Mouse (Mus musculus) c-Kit-negative CD71-positive TER-119-positive erythroid progenitor cells, embryonic 14.5 days (primary cell): ENCODE measurements around the gene Trim8.

ENCODE experiments used
- DNase-seq: peaks from one replicate; pipeline ENCODE4 v3.0.0-alpha.2; 2013; ENCODE audit warnings: low read depth, low spot score

The Trim8 gene

DNA sequence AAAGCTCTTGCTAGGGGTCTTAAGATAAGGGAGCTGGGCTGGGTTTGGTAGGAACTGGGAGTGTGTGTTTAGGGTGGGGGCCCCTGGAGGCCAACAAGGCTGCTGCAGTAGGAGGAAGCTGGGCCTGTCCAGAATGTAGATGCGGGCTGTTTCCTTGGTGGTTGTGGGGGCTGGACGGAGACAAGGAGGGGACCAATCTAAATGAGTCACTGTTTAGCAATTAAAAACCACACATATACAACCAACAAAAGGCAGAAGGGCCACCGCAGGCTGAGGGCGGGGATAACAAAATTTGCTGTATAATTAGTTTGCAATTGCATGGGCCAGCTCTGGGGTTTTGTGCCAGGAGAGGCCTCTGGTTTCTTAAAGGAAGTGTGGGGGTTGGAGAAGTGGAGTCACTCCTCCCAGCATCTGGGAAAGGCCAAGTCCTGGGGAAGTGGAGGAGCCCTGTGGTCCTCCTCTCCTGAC lies 2.6 kb downstream of the Trim8 start:
- no peak for DNase-seq

DNA sequence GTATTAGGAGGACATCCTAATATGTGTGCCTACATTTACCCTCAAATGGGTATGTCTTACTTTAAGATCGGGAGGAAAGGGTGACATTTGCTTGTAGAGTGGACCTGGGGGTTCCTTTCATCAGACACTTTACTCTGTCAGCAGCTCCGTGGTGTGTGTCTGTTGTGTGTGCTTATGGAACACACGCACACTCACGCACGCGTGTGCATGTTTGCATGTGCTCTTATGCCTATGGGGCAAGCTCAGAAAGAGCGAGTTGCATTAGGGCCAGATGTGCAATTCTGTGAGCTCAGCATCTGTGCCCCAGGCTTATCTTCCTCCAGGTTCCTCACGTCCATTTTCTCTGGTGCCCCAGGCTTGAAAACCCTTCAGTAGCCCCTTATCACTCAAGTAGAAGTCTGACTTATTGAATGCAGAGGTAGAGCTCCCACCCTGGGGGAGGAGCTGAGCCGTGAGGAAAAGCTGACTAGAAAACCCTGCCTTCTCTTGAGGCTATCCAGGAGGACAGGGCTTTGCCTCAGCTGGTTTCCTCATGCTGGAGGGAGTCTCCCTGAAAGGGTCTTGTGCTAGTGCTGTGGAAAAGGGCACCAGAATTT lies 3.4 kb downstream of the Trim8 start:
- peak; percentile 28 for DNase-seq

DNA sequence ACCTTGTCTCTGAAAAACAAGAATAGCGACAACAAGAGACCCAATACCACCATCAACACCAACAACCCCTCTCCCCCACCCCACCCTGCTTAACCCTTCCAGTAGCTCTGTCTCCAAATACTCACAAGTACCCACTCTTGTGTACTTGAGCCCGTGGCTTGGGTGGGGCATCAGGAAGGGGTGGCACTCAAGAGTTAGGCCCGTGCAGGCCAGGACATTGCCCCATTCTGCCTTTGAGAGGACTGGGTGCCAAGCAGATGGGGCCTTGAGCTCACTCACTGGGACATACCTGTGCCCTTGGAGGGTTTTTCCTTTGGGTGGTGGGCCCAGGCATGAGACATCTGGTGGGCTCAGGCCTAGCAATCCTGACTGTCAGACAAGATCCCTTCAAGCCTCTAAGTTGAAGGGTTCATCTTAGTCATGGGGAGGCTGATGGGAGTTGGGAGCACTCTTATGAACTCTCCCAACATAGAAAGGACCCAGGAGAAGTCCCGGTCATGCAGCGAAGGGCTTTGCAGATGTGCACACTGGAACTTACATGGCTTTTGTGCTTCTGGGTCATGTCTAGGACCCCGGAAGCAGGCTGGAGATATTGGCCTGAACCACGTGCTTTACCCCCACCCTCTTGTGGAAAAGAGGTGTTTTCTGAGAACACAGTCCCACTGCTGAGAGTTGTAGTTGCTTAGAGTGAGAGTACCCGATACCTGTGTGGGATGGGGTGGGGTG lies 4.3 kb downstream of the Trim8 start:
- DNase-seq, result no peak

DNA sequence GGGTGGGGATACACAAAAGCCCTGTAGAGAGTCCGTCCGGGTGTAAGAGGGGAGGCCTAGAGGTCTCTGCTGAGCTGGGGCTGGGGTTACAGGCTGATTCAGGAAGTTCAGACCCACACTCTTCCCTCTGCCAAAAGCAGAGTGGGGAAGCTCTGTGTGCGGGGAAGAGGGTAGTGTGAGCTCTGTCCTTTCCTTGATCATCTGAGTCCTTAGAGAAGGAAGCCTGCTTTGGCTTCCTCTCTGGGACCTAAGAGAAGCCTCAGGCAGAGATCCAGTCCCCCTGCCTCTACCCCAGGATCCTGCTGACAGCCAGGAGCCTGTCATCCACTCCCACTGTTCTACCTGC lies 4.8 kb downstream of the Trim8 start:
- no peak for DNase-seq

DNA sequence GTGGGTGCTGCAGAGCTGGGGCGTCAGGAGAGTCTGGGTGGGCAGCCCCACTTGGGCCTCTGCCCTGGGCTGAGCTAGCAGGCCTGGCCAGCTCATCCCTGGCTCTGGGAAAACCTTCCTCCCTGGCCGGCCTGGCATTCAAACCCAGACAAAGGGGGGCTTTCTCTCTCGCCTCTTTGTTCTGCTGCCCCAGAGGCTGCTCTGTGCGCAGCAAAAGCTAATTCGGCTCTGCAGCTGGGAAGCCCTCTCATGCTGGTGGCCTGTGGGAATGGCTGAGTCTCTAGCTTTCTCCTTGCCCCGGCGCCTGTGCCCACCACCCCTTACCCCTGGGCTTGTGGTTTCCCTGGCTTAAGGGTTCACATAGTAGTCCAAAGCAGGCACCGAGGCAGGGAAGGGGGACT lies 5.7 kb downstream of the Trim8 start:
- DNase-seq, result no peak

DNA sequence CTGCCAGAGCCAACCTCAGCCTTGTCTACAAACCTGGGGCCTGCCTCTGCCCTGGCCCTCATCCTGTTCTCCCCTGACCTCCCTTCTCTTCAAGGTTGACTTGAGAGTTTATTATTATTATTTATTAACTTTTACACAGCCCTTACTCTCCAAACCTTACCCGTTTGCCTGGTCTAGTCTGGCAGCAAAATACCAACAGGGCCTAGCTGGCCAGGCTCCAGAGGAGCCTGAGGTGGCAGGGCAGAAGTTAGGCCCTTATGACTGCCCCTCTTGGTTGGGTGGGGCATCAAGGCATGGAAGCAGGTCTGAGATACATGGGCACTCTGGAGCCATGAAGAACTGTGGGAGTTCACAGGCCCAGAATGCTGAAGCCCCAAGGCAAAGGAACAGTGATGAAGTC lies 6.3 kb downstream of the Trim8 start:
- no peak for DNase-seq

DNA sequence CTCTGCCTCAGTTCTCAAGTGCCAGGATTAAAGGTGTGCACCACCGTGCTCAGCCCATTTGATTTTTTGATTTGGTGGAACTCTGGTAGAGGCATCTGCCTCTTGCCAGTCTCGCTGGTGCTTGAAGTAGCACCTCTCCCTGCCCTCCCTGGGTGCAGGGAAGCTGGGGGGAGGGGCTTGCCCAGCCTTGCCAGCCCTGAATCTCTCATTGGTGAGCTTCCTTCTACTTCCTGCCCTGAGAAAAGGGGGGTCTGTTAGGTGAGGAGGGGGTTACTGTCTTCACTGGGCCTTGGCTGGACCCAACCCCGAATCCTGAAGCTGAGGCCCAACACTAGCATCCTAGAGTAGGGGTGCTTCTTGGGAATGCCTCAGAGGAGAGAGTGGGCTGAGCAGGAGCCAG lies 7.2 kb downstream of the Trim8 start:
- DNase-seq, result no peak

DNA sequence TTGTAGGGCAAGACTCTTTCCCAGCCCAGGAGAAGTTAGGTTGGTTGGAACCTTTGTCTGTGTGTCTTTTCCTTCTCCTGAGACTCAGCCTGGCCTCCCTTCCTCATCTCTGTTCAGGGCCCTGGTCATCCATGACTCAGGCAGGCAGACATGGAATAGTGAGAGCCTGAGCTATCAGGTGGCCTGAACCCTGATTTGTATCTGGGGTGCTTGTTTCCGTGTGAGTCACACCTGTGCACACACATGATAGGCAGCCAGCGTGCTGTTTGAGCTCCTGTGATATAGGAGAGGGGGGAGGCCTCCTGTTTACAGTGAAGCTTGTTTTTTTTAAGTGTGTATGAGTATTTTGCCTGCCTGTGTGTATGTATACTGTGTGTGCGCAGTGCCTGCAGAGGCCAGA lies 7.7 kb downstream of the Trim8 start:
- DNase-seq, result no peak

DNA sequence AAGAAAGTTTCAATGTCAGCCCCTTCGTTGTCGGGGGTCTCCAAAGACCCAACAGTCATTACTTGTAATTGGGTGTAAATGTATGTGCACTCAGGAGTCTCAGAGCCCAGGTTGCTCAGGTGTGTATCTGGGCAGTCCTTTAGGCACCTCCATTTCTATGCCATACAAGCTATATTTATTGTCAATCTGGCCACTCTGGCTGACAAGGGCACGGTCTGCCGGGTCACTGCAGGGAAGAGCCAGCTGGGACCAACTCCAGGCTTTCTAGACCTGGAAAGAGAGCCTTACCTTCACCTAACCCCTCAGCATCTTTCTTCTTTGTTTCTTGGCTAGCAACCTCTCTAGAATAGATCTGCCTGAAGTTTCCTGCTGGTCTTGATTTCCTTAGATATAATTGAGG lies 8.2 kb downstream of the Trim8 start:
- no peak for DNase-seq

DNA sequence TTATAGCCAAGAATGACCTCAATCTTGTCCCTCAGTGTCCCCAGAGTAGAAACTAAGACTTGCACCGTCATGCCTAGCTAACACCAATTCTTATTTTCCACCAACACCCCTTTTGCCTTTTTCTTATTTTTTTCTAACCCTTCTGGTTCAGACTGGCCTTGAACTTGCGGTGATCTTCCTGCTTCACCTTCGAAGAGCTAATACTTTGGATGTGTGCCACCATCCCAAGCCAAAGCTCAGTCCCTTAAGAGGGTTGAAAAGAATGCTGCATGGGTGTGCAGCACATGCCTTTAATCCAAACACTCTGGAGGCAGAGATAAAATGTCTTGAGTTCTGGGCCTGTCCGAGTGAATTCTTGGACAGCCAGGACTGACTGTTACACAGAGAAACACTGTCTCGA lies 8.9 kb downstream of the Trim8 start:
- no peak for DNase-seq

DNA sequence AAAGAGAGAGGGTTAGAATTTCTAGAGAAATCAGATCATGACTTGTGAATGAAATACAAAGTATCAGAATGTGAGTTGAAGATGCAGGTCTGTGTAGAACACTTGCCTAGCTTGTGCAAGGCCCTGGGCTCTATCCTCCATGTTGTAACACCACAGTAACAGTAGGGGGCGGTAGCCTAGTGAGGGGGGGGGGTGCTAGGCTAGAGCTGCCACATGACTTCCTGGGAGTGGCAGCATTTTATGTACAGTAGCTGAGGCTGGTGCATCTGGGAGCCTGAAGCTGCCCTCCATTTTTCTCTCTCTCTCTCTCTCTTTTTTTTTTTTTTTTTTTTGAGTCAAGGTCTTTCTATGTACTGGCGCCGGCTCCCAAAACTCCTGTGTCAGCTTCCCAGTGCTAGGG lies 9.3 kb downstream of the Trim8 start:
- DNase-seq, result no peak

DNA sequence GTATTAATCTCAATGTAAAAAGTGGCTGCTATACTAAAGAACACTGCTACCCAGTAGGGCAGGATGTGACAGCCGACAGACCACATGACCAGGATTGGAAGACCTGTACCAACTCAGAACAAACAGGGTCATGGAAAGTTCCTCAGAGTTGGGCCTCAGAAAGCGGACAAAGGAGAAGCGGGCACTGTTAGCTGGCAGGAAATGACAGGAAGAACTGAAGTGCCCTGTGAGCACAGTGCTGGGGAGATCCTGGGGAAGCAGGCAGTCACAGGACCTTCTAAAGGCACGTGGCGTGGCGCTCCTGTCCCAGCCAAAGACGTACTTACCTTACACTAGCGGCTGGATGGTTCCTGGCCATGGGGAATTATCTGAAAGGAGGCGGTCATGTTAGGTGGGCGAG lies 9.8 kb downstream of the Trim8 start:
- DNase-seq, result no peak

DNA sequence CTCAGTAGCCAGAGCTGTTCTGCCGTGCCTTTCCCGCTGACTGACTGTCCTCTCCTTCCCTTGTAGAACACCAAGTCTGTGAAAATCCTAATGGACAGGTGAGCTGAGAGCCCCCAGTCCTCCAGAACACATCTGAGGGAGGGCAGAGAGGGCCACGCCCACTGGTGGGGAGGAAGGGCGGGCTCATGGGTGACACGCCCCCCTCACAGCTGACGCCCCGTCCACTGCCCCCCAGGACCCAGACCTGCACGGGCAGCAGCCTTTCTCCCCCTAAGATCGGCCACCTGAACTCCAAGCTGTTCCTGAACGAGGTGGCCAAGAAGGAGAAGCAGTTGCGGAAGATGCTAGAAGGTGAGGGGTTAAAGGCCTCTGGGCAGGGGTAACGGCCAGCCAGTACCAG lies 12.9 kb downstream of the Trim8 start:
- DNase-seq, result no peak

DNA sequence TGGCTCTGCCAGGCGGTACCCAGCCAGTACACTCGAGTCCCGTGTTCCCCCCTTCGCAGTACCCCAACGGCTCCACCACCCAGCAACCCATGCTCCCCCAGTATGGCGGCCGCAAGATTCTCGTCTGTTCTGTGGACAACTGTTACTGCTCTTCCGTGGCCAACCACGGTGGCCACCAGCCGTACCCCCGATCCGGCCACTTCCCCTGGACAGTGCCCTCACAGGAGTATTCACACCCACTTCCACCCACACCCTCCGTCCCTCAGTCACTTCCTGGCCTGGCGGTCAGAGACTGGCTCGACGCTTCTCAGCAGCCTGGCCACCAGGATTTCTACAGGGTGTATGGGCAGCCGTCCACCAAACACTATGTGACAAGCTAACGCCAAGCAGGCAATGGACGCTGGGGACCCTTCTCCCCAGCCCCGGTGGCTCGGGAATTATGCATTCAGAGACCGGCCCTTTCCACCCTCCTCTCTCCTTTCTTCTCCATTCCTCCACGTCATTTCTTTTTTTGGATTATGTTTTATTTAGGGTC lies 13.9 kb downstream of the Trim8 start:
- DNase-seq, result no peak

DNA sequence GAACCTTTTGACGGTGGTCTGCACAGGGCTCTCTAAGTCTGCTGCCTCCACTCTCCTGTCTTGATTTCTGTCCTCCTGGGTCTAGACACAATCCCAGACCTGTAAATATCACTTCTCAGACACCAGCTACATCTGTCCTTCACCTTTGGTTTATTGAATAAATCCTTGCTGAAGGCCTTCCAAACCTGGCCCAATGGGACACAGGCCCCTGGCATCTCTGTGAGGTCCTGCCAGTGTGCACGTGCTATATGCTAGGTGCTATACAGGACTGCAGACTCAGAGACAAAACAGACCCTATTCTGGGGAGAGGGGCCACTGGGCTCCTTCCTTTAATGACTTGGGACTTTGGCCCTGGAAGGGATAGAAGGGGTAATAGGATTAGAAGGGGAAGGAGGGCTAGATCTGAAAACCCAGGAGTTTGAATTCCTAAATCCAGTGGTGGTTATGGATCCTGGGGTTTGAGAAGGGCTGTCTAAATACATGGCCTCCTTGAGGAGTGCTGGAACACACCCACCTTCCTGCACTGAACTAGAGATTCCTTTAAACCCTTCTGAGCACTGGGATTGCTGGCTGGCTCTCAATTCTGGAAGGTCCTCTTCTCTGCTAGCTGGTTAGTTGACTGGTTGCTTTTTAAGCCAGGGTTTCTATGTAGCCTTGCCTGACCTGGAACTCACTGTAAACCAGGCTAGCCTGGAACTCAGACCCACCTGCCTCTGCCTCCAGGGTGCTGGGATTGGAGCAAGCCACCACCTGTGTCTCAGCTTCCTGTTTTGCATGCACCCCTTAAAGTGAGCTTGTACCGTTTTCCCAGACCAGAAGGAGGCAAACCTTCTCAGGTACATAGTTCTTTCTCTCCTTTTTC lies 15.4 kb downstream of the Trim8 start:
- no peak for DNase-seq

DNA sequence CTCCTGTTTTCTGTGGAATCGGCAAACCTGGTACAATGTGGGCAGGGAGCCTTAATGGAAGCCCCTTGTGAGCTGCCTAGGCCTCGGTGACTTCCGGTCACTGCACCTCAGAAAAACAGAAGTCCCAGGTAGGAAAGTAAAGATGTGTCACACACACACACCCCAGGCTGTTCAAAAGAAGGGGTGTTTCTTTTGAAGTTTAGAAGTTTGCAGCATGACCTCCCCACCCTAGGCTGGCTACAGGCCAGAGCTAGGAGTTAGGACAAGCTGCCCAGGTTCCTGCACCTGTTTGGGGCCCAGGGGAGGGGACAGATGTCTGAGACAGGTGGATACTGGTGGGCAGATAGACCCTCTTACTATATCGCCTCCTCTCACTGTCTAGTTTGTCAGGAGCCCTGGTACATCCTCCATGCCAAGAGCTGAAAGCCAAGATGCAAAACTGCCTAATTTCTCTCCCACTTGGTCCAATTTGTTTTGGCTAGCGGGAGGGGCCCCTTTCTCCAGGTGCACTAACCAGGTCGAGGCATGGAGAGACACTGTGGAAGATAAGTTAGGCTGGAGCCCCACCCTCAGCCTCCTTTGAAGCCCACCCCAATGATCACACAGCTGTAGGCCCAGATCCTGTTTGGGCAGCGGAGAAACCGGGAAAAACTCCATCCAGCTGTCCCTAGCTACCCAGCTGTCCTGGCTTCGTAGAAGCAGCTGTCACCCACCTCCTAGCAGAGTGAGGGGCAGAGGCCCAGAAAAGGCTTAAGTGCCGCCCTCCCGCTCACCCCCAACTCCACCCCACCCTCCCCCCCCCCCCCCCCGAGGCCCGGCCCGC lies 16.2 kb downstream of the Trim8 start:
- no peak for DNase-seq

DNA sequence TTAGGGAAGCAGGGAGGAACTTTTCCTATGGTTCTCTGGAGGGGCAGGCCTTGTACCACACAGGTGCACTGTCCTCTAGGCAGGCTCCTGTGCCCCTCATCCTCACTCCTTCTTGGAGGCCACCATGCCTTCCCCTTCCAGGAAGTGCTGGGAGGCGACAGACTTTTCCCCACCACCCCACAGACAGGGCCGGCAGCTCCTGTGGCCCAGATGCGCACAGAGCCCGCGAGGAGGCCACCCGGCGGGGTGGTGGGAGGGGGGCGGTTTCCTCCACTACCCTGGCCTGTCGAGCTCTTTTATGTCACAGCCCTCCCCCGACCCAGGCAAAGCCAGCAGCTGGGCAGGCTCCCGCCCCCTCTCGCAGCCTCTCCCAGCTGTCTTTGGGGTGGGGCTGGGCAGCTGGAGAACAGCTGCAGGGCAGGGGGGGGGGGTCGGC lies 16.9 kb downstream of the Trim8 start:
- no peak for DNase-seq

DNA sequence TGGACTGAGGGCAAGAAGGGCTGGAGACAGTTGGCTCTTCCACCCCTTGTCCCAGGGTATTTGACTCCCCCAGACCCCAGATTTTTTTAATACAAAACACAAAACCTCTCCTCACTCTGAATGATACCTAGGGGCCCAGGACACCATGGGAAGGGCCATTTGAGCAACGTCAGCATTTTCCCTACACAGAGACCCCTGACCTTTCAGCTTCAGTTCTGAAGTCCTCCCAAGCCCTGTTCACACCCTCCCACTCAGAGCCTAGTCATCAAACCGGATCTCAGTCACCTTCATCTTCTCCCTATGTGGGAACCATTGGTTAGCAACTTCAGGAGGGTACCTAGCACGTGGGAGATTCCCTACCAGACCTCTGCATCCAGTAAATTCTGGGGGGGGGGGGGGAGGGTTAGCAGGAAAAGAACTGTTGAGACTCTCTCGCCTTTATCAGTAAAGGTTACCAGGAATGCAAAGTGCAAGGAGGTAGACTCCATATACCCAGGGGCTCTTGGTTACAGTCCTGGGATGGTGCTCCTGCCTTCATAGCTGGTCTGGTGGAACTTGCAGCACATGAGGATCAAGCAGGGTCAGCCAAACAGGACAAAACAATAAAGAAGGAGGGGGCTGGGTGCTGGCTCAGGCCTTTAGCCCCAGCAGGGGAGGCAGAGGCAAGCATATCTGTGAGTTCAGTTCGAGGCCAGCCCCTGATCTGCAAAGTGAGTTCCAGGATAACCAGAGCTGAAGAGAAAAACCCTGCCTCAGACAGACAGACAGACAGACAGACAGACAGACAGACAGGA lies 17.5 kb downstream of the Trim8 start:
- no peak for DNase-seq

DNA sequence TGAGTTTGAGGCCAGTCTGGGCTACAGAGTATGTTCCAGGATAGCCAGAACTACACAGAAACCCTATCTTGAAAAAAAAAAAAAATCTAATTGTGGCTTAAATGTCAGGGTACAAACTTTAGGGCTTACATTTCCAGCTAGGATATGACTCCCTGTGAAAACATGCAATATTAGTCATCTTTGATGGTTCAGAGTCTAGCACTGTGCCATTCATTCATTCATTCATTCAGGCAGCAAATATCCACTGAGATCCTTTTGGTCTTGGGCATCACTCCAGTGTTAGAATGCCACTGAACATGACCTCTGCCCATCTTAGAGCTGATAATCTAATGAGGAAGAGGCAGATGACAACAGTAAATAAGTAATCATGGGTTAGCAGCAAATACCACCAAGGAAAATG lies 20.2 kb downstream of the Trim8 start:
- DNase-seq, result no peak

DNA sequence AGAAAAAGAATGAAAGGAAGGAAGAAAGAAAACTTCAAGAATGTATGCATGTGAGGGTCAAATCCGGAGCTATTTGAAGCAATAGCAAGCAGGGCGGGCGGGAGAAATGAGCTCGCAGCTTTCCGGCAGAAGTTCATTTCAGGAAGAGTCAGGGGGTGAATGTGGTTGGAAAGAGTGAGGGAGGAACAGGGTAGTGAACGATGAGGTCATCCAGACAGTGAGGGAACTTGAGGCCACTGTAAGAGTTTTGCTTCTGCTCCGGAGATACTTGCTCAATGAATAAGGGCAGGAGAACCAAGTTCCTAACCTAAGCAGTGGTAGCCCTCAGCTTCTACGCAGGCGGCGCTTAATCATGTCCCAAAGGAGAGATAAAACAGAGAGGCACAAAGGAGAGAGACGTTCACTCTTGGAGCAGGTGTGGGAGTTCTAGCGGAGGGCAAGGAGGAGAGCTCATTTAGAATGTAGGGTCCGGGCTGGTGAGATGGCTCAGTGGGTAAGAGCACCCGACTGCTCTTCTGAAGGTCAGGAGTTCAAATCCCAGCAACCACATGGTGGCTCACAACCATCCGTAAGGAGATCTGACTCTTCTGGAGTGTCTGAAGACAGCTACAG lies 21.0 kb downstream of the Trim8 start:
- DNase-seq, result no peak

DNA sequence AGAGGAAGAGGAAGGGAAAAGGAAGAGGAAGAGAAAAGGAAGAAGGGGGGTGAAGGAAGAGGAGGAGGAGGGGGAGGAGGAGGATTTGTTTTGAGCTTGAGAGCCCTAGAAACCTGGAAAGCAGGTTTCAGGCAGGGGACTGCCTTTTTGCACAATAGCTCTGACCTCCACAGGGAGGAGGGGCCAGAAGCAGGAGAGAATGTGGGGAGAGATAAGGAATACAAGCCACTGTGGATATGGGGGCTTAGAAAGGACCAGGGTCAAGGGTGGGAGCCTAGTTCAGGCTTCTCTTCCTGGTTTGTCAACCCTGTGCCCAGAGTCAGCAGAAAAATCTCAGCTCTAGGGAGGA lies 21.6 kb downstream of the Trim8 start:
- no peak for DNase-seq
